Mouse (Mus musculus) cerebellum, adult 2 months (tissue): Measurements from ENCODE around the gene Ppp2ca.

Experiments
- CTCF ChIP-seq: fragments of 200-500 bp; IDR thresholded peaks from 2 replicates; pipeline ENCODE4 v1.5.1; 2011; ENCODE audit warnings: low read depth, mild to moderate bottlenecking, control low read depth, low read length, moderate library complexity, borderline replicate concordance; ENCODE audit not compliant: insufficient read depth
- POLR2A ChIP-seq: fragments of 200-500 bp; IDR thresholded peaks from 2 replicates; pipeline ENCODE4 v1.6.1; 2011; ENCODE audit warnings: low read length, control low read depth, borderline replicate concordance; ENCODE audit not compliant: insufficient read depth

DNA sequence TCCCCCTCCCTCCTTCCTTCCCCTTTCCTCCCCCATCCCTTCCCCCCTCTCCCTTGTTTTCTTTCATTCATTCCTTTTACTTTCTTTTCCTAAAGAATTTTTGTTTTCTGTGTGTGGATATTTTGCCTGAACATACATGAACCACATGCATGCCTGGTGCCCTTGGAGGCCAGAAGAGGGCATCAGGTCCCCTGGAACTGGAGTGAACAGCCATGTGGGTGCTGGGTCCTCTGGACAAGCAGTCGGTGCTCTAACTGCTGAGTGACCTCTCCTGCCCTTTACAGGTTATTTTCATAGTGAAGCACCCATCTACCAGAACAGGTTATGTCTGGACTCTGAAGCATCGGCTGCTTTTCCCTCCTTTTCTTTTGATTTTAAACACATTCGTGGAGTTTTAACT lies 34.1 kb upstream of the Ppp2ca start:
- no peak for TF ChIP-seq POLR2A
- TF ChIP-seq CTCF, result peak; percentile 46
